Mouse (Mus musculus) CH12.LX (cell line): ENCODE measurements at regions not wholly inside any gene's neighbourhood (a gene's known extent, or its start where the extent isn't known, plus 50 kb on each side); places are given as distances from the start of the nearest gene placed in this dataset.

Source experiments
- CTCF ChIP-seq, 2 experiments: IDR thresholded peaks in 1 of 2; conservative IDR thresholded peaks in 1 of 2; 2 replicates each; pipeline ENCODE4 v1.5.1; 2011 to 2012; ENCODE audit warnings: low read depth in 2 of 2, low read length in 2 of 2, improper control_type of control experiment in 1 of 2, inconsistent platforms in 1 of 2, mild to moderate bottlenecking in 1 of 2, moderate library complexity in 1 of 2
- E2F4 ChIP-seq: IDR thresholded peaks from 2 replicates; pipeline ENCODE4 v1.6.1; 2011; ENCODE audit warnings: low read depth, low read length, improper control_type of control experiment; ENCODE audit not compliant: insufficient replicate concordance
- ELF1 ChIP-seq: IDR thresholded peaks from 2 replicates; pipeline ENCODE4 v1.6.1; 2014; ENCODE audit warnings: low read depth, mild to moderate bottlenecking, inconsistent platforms, low read length, improper control_type of control experiment
- POLR2A ChIP-seq: IDR thresholded peaks from 2 replicates; pipeline ENCODE4 v1.6.1; 2011; ENCODE audit warnings: low read depth, mild to moderate bottlenecking, improper control_type of control experiment, low read length
- POLR2AphosphoS2 ChIP-seq: IDR thresholded peaks from 2 replicates; pipeline ENCODE4 v1.6.1; 2011; ENCODE audit warnings: low read depth, low read length, improper control_type of control experiment
- TBP ChIP-seq: conservative IDR thresholded peaks from 2 replicates; pipeline ENCODE4 v1.6.1; 2011; ENCODE audit warnings: low read depth, low read length, improper control_type of control experiment
- ZKSCAN1 ChIP-seq: IDR thresholded peaks from 2 replicates; pipeline ENCODE4 v1.6.1; 2012; ENCODE audit warnings: low read depth, inconsistent platforms, low read length, improper control_type of control experiment, borderline replicate concordance

- TF ChIP-seq POLR2A (no peak), ELF1 (no peak), TBP (no peak), E2F4 (no peak), ZKSCAN1 (no peak), CTCF (conservative IDR thresholded peaks at IDR 0.05 in 1 of 2, IDR thresholded peaks at IDR 0.05 in 1 of 2; ENCODE audit: low read depth in 2 of 2, low read length in 2 of 2) (no peak), POLR2AphosphoS2 (no peak)
Observed at GRCm38 (mm10) chr5:15883004-15883403, 51.5 kb upstream of the Cacna2d1 start.
